Mouse (Mus musculus): ENCODE results near the gene Vps36. TPM values are rescaled to one million over a fixed set of nuclear protein-coding genes. Genes with fewer than 3 reads are reported as not detected.

Vps36 gene
- polyA plus RNA-seq, 1 experiment from 2014 or later: 34.0 TPM

DNA sequence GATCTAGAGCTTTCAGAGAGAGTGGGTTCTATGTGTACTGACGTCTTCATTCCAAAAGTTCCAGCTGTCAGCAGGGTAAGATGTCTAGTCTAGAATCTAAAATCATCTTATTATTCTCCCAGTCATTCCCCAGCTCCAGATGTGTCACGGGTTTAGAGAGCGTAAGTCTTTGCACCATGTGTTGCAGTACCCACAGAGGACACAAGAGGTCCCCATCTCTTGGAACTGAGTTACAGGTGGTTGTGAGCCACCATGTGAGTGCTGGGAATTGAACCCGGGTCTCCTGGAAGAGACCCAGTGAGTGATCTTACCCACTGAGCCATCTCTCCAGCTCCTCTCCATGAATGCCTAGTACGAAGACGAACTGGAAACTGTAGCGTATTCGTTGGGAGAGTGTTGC is 6.9 kb downstream of the Vps36 start:
- H3K4me2 ChIP-seq (ENCODE audit: low read depth, low read length): no peak overlapping the region
- H3K27me3 ChIP-seq (replicated peaks; ENCODE audit: control insufficient read depth, insufficient read depth, low read length): no peaks in the 10 kb centered on the region
- ATAC-seq: no peak
- 0 out of 2 replicates have a peak, but pooled peaks cover 3% of the 10 kb centered on the region for H3K4me1 ChIP-seq (ENCODE audit: control insufficient read depth, insufficient read depth, low read length)
- H3K9ac ChIP-seq (ENCODE audit: low read depth, low read length): no peak overlapping the region
- no peak overlapping the region for H3K27ac ChIP-seq (ENCODE audit: low read length)
- no peaks in the 10 kb centered on the region for H3K9me3 ChIP-seq (ENCODE audit: control insufficient read depth, low read length)
- no peak overlapping the region for H3K4me3 ChIP-seq (ENCODE audit: low read length)
- H3K36me3 ChIP-seq (ENCODE audit: control insufficient read depth, insufficient read depth, low read length): peaks cover 15% of the 10 kb centered on the region
- WGBS: 97% methylated on average over 8 of the region's 8 CpGs

DNA sequence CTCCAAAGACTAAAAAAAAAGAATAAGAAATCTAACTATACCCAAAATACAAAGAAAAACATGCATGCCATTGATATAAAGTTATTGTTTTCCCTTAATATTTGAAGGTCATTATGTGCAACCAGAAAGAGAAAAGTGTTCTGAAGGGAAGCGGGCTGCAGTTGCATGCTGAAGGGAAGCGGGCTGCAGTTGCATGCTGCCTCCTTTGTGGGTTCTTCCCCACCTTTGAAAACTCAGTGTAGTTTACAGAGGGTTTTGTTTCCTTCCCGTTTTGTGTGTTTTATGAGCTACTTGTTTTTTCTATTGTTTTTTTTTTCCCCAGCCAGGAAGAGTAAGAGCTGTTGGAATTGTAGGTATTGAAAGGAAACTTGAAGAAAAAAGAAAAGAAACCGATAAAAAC is 14.9 kb downstream of the Vps36 start:
- H3K9me3 ChIP-seq (ENCODE audit: control insufficient read depth, low read length): no peaks in the 10 kb centered on the region
- H3K9ac ChIP-seq (ENCODE audit: low read depth, low read length): no peak overlapping the region
- no peak overlapping the region for H3K4me3 ChIP-seq (ENCODE audit: low read length)
- no peaks in the 10 kb centered on the region for H3K27me3 ChIP-seq (replicated peaks; ENCODE audit: control insufficient read depth, insufficient read depth, low read length)
- peaks cover 12% of the 10 kb centered on the region; the same call in 1 of the 2 replicates for H3K36me3 ChIP-seq (ENCODE audit: control insufficient read depth, insufficient read depth, low read length)
- no peak overlapping the region for H3K4me2 ChIP-seq (ENCODE audit: low read depth, low read length)
- WGBS: 75% methylated on average over 4 of the region's 4 CpGs
- H3K27ac ChIP-seq (ENCODE audit: low read length): no peak overlapping the region
- ATAC-seq: no peak
- H3K4me1 ChIP-seq (ENCODE audit: control insufficient read depth, insufficient read depth, low read length): no peaks in the 10 kb centered on the region

DNA sequence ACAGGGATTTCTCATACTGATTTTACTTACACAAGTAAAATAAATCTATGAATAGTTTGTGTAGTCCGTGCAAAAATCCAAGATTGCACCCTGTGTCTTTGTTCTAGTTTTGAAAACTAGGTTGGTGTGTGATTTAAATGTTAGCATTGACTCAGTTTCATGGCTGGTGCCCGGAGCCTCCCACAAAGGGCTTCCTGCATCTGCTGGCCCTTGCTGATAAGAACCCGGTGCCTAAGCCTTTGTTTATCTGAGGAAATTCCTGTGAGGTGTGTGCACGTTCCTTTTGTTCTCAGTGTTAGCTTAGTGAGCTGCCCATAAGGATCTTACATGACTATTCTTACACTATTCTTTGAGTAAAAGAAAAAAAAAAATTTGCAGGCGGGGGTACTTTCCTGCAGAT is 16.4 kb downstream of the Vps36 start:
- no peak overlapping the region for H3K4me2 ChIP-seq (ENCODE audit: low read depth, low read length)
- 26% methylated on average over 5 of the region's 5 CpGs for WGBS
- H3K9me3 ChIP-seq (ENCODE audit: control insufficient read depth, low read length): no peaks in the 10 kb centered on the region
- peaks cover 15% of the 10 kb centered on the region; the same call in 1 of the 2 replicates for H3K36me3 ChIP-seq (ENCODE audit: control insufficient read depth, insufficient read depth, low read length)
- H3K4me3 ChIP-seq (ENCODE audit: low read length): no peak overlapping the region
- no peaks in the 10 kb centered on the region for H3K4me1 ChIP-seq (ENCODE audit: control insufficient read depth, insufficient read depth, low read length)
- no peaks in the 10 kb centered on the region for H3K27me3 ChIP-seq (replicated peaks; ENCODE audit: control insufficient read depth, insufficient read depth, low read length)
- H3K9ac ChIP-seq (ENCODE audit: low read depth, low read length): no peak overlapping the region
- peak; percentile 59; the same call in 1 of the 2 replicates for ATAC-seq
- H3K27ac ChIP-seq (ENCODE audit: low read length): no peak overlapping the region

- H3K4me1 ChIP-seq (ENCODE audit: control insufficient read depth, insufficient read depth, low read length): no peaks in the 10 kb centered on the region
- no peak overlapping the region for H3K27ac ChIP-seq (ENCODE audit: low read length)
- H3K36me3 ChIP-seq (ENCODE audit: control insufficient read depth, insufficient read depth, low read length): peaks cover 17% of the 10 kb centered on the region
- no peak overlapping the region for H3K9ac ChIP-seq (ENCODE audit: low read depth, low read length)
- H3K9me3 ChIP-seq (ENCODE audit: control insufficient read depth, low read length): no peaks in the 10 kb centered on the region
- no peaks in the 10 kb centered on the region for H3K27me3 ChIP-seq (replicated peaks; ENCODE audit: control insufficient read depth, insufficient read depth, low read length)
- 93% methylated on average over 10 of the region's 10 CpGs for WGBS
- no peak overlapping the region for H3K4me3 ChIP-seq (ENCODE audit: low read length)
- ATAC-seq: no peak
- no peak overlapping the region for H3K4me2 ChIP-seq (ENCODE audit: low read depth, low read length)
These were observed 22.2 kb downstream of the Vps36 start for GRCm38 (mm10) chr8:22214826-22215225.

DNA sequence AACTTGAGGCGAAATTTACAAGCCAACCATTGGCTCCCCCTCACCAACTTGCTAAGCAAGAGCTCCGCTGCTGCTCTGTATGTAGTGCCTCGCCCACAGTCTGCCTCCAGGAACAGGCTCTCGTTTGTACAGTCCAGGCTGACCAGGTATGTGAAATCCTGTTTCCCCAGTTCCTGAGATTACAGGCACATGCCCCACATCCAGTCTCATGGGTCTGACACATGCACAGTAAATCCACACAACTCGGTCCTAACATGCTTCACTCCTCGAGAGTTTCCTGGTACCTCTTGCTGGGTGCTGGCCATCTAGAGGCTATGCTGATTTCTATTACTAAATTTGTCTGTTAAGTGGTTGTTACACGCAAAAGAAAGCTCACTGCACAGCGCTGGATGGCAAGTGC is 33.8 kb downstream of the Vps36 start:
- Histone ChIP-seq H3K36me3 (ENCODE audit: control insufficient read depth, insufficient read depth, low read length) (no peaks in the 10 kb centered on the region), H3K4me2 (ENCODE audit: low read depth, low read length) (no peak overlapping the region; the same call in 1 of the 2 replicates), H3K9me3 (ENCODE audit: control insufficient read depth, low read length) (no peaks in the 10 kb centered on the region), H3K27ac (ENCODE audit: low read length) (peak overlapping the region; percentile 36; the same call in 1 of the 2 replicates), H3K4me1 (ENCODE audit: control insufficient read depth, insufficient read depth, low read length) (peaks cover 5% of the 10 kb centered on the region; the same call in 1 of the 2 replicates), H3K9ac (ENCODE audit: low read depth, low read length) (no peak overlapping the region), H3K4me3 (ENCODE audit: low read length) (no peak overlapping the region), H3K27me3 (replicated peaks; ENCODE audit: control insufficient read depth, insufficient read depth, low read length) (0 out of 2 replicates have a peak, but pooled peaks cover 2% of the 10 kb centered on the region)
- peak; percentile 45 for ATAC-seq
- 48% methylated on average over 8 of the region's 8 CpGs for WGBS

DNA sequence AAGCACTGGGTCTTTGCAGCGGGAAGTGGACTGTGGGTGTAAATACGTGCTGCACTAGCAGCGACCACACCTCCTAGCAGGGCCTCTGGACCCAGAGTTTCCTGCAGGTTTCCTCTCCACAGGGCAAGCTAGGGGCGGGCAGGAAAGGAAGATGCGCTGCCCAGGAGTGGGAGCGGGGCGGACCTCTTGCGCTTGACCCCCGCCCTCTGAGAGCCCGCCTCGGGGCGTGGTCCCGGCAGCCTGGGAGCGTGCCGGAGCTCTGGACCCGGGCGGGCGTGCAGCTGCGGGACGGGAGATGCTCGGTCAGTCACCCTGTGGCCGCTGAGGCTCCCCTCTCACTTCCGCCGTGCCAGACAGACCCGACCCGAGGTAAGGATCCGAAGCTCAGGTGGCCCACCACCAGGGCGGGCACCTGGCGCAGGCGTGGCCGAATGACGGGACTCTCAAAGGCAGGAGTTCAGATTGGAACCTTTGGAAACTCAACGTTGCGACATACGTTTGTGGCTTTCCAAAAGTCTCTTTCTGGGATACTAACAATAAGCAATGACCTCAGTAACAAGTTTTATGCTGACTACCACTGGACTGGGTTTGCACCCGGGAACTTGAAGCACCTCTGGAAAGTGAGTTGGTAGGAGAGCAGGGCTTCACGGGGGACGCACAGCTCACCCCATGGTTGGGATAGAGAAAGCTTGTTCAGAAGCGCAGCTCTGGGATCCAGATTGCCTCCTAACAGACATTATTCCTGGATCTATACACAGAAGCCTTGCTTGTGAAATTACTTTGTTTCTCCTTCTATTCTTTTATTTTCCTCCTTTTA is 34.7 kb downstream of the Vps36 start, which contains the start of gene Thsd1:
Thsd1 (plus strand) TSS at position 253 of the 817 bp plus-strand sequence.
- WGBS: under 1% methylated on average over 38 of the region's 39 CpGs
- 0 out of 2 replicates have a peak, but pooled peaks cover 2% of the 10 kb centered on the region for H3K27me3 ChIP-seq (replicated peaks; ENCODE audit: control insufficient read depth, insufficient read depth, low read length)
- peak within 1 kb of the TSS; percentile 85 for H3K4me2 ChIP-seq (ENCODE audit: low read depth, low read length)
- peak; percentile 97 for ATAC-seq
- H3K27ac ChIP-seq (ENCODE audit: low read length): peak within 1 kb of the TSS; percentile 36; the same call in 1 of the 2 replicates
- no peaks in the 10 kb centered on the region for H3K36me3 ChIP-seq (ENCODE audit: control insufficient read depth, insufficient read depth, low read length)
- H3K4me1 ChIP-seq (ENCODE audit: control insufficient read depth, insufficient read depth, low read length): peaks cover 5% of the 10 kb centered on the region; the same call in 1 of the 2 replicates
- no peaks in the 10 kb centered on the region for H3K9me3 ChIP-seq (ENCODE audit: control insufficient read depth, low read length)
- H3K4me3 ChIP-seq (ENCODE audit: low read length): peak within 1 kb of the TSS; percentile 59
- H3K9ac ChIP-seq (ENCODE audit: low read depth, low read length): peak within 1 kb of the TSS; percentile 67

DNA sequence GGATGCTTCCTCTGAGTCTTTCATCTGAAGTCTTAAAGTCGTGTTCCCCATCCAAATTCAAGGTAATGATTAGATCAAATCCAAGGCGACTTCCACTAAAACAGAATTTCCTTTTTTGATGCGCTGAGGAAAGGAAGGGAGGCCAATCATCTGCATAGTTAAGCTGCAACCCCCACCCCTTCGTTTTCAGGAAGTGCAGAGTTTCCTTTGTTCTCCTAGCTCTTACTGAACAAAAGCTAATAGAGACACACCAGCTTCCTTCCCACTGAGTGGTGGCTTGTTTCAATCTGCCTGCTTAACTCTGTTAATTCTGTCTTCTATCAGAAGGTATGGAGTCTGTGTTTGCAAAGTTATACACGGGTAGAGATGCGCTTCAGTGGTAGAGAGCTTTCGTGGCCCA is 36.0 kb downstream of the Vps36 start:
- no peak for ATAC-seq
- Histone ChIP-seq H3K9ac (ENCODE audit: low read depth, low read length) (no peak overlapping the region), H3K4me2 (ENCODE audit: low read depth, low read length) (no peak overlapping the region), H3K4me1 (ENCODE audit: control insufficient read depth, insufficient read depth, low read length) (peaks cover 5% of the 10 kb centered on the region; the same call in 1 of the 2 replicates), H3K4me3 (ENCODE audit: low read length) (no peak overlapping the region), H3K36me3 (ENCODE audit: control insufficient read depth, insufficient read depth, low read length) (no peaks in the 10 kb centered on the region), H3K27me3 (replicated peaks; ENCODE audit: control insufficient read depth, insufficient read depth, low read length) (0 out of 2 replicates have a peak, but pooled peaks cover 2% of the 10 kb centered on the region), H3K9me3 (ENCODE audit: control insufficient read depth, low read length) (no peaks in the 10 kb centered on the region), H3K27ac (ENCODE audit: low read length) (no peak overlapping the region)
- 50% methylated on average over 7 of the region's 7 CpGs for WGBS

GRCm38 (mm10) chr8:22242986-22243385 is 50.4 kb downstream of the Vps36 start:
- Histone ChIP-seq H3K36me3 (ENCODE audit: control insufficient read depth, insufficient read depth, low read length) (no peaks in the 10 kb centered on the region), H3K4me1 (ENCODE audit: control insufficient read depth, insufficient read depth, low read length) (no peaks in the 10 kb centered on the region), H3K4me3 (ENCODE audit: low read length) (no peak overlapping the region), H3K27me3 (replicated peaks; ENCODE audit: control insufficient read depth, insufficient read depth, low read length) (no peaks in the 10 kb centered on the region), H3K9me3 (ENCODE audit: control insufficient read depth, low read length) (no peaks in the 10 kb centered on the region), H3K9ac (ENCODE audit: low read depth, low read length) (no peak overlapping the region), H3K4me2 (ENCODE audit: low read depth, low read length) (no peak overlapping the region), H3K27ac (ENCODE audit: low read length) (no peak overlapping the region)
- 91% methylated on average over 9 of the region's 9 CpGs for WGBS
- ATAC-seq: no peak

DNA sequence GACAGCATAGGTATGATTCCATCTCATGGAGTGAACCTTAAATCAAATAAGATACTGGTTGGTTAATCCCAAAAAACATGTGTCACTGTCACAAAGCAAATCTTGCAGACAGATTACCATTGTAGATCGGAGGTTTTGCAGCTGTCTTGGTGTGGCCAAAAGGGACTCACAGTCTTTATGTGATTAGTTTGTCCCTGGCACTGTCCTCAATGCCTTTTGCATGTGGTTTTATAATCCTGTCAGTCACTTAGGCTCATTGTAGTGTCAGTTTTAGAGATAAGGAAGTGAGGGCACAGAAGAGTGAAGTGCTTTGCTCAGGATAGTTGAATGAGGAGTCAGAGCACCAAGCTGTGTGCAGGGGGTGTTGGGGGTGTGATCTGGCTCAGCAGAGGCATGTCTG is 53.1 kb downstream of the Vps36 start:
- Histone ChIP-seq H3K4me3 (ENCODE audit: low read length) (no peak overlapping the region), H3K9ac (ENCODE audit: low read depth, low read length) (no peak overlapping the region), H3K27me3 (replicated peaks; ENCODE audit: control insufficient read depth, insufficient read depth, low read length) (no peaks in the 10 kb centered on the region), H3K9me3 (ENCODE audit: control insufficient read depth, low read length) (no peaks in the 10 kb centered on the region), H3K36me3 (ENCODE audit: control insufficient read depth, insufficient read depth, low read length) (no peaks in the 10 kb centered on the region), H3K4me1 (ENCODE audit: control insufficient read depth, insufficient read depth, low read length) (no peaks in the 10 kb centered on the region), H3K4me2 (ENCODE audit: low read depth, low read length) (no peak overlapping the region), H3K27ac (ENCODE audit: low read length) (no peak overlapping the region)
- ATAC-seq: no peak
- 54% methylated on average over 1 of the region's 1 CpGs for WGBS
